Mouse (Mus musculus): ENCODE measurements at regions not wholly inside any gene's neighbourhood (a gene's known extent, or its start where the extent isn't known, plus 50 kb on each side); places are given as distances from the start of the nearest gene placed in this dataset.

DNA sequence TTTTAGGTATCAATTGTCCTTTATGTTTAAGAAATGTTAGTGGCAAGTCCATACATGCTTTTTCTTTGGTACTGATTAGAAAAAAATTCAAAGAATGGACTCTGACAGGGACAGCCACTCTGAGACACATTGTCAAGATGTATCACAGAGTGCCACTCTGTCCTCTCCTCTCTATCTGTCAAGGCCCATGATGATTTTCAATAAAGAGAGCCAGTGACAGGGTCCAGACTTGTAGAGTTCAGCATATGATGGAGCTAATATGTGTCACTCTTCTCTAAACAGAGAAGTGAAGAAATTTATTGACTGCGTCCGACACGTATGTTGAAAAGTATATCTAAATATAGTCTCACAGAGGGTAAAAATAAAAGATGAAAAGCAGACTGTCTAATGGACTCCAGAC lies 672.2 kb upstream of the 4930452B06Rik start:
- Histone ChIP-seq H3K27me3 (ENCODE audit: insufficient read depth, low read length) (no peaks in the 10 kb centered on the region), H3K36me3 (ENCODE audit: insufficient read depth, low read length) (no peaks in the 10 kb centered on the region), H3K4me1 (replicated peaks; ENCODE audit: low read depth, low read length) (peaks cover 4% of the 10 kb centered on the region; the same call in 1 of the 2 replicates), H3K4me3 (replicated peaks; ENCODE audit: low read length) (no peak overlapping the region), H3K9me3 (ENCODE audit: low read length) (no peaks in the 10 kb centered on the region)
- TF ChIP-seq CTCF (conservative IDR thresholded peaks at IDR 0.05; ENCODE audit: low read length): no peak

- Histone ChIP-seq H3K9me3 (ENCODE audit: low read length) (no peaks in the 10 kb centered on the region), H3K4me3 (replicated peaks; ENCODE audit: low read length) (no peak overlapping the region), H3K36me3 (ENCODE audit: insufficient read depth, low read length) (no peaks in the 10 kb centered on the region), H3K4me1 (replicated peaks; ENCODE audit: low read depth, low read length) (peaks cover 9% of the 10 kb centered on the region), H3K27me3 (ENCODE audit: insufficient read depth, low read length) (no peaks in the 10 kb centered on the region)
- TF ChIP-seq POU5F1 (IDR thresholded peaks at IDR 0.05; ENCODE audit: borderline replicate concordance, low read length) (no peak), CTCF (conservative IDR thresholded peaks at IDR 0.05; ENCODE audit: low read length) (no peak), NANOG (IDR thresholded peaks at IDR 0.05; ENCODE audit: borderline replicate concordance, low read length) (no peak)
Observed at GRCm38 (mm10) chr14:9337107-9337506, 671.1 kb upstream of the 4930452B06Rik start.

DNA sequence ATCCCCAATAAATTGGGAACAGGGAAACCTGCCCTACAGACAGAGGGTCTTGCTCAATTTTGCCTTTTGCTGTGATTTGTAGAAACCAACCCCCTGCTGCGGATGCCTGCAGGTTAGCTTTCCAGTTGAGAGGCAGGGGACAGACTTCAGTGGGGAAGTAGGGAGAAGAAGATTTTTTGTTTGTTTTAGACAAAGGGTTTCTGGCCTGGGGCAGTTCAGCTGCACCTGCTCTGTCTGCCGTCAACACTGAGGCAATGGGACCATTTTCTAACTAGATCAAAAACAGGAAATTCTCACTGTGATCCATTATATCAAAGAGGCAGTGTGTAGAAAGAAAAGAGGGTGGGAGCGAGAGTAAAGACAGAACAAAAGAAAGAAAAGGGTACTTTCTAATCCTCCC lies 665.6 kb upstream of the 4930452B06Rik start:
- Histone ChIP-seq H3K27me3 (ENCODE audit: insufficient read depth, low read length) (no peaks in the 10 kb centered on the region), H3K36me3 (ENCODE audit: insufficient read depth, low read length) (no peaks in the 10 kb centered on the region), H3K9me3 (ENCODE audit: low read length) (no peaks in the 10 kb centered on the region), H3K4me1 (replicated peaks; ENCODE audit: low read depth, low read length) (peaks cover 45% of the 10 kb centered on the region), H3K4me3 (replicated peaks; ENCODE audit: low read length) (no peak overlapping the region)
- TF ChIP-seq CTCF (conservative IDR thresholded peaks at IDR 0.05; ENCODE audit: low read length) (no peak), NANOG (IDR thresholded peaks at IDR 0.05; ENCODE audit: borderline replicate concordance, low read length) (peak; percentile 30; the same call in 1 of the 2 replicates)

- TF ChIP-seq POU5F1 (IDR thresholded peaks at IDR 0.05; ENCODE audit: borderline replicate concordance, low read length): no peak
- TF ChIP-seq CTCF (conservative IDR thresholded peaks at IDR 0.05; ENCODE audit: low read length): peak; percentile 81
- Histone ChIP-seq H3K36me3 (ENCODE audit: insufficient read depth, low read length) (no peaks in the 10 kb centered on the region), H3K27me3 (ENCODE audit: insufficient read depth, low read length) (no peaks in the 10 kb centered on the region), H3K4me1 (replicated peaks; ENCODE audit: low read depth, low read length) (peaks cover 45% of the 10 kb centered on the region), H3K9me3 (ENCODE audit: low read length) (0 out of 2 replicates have a peak, but pooled peaks cover under 1% of the 10 kb centered on the region), H3K4me3 (replicated peaks; ENCODE audit: low read length) (no peak overlapping the region)
Observed at GRCm38 (mm10) chr14:9330767-9331166, 664.7 kb upstream of the 4930452B06Rik start.

DNA sequence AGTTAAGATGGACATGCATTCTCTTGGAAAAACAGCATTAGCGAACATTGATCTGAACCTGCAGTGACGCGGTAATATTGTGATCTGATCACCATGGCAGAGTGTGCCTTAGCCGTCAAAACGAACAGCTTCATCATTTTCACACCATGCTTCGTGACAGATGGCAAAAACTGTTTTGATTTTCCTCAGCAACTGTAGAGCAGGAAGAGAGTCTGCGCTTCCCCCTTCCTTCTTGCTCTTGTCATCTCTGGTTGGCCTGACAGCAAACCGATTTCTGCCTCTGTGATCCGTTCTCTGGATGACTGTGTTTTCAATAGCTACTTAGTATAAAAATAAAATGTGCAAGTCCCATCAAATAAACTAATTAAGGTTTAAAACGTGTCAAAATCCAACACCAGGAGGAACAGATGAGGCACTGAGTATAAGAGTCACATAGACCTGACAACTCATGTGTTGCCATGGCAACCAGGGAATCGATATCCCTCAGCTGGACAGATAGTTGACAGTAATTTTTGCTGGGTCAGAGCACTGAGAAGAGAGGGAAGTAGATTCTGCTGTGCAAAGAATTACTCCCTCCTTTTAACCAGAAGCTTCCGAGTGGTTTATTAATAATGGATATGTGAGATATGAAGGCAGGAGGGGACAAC lies 663.9 kb upstream of the 4930452B06Rik start:
- Histone ChIP-seq H3K9me3 (ENCODE audit: low read length) (0 out of 2 replicates have a peak, but pooled peaks cover 4% of the 10 kb centered on the region), H3K27me3 (ENCODE audit: insufficient read depth, low read length) (no peaks in the 10 kb centered on the region), H3K36me3 (ENCODE audit: insufficient read depth, low read length) (no peaks in the 10 kb centered on the region), H3K4me3 (replicated peaks; ENCODE audit: low read length) (no peak overlapping the region), H3K4me1 (replicated peaks; ENCODE audit: low read depth, low read length) (peaks cover 45% of the 10 kb centered on the region)
- TF ChIP-seq CTCF (conservative IDR thresholded peaks at IDR 0.05; ENCODE audit: low read length) (no peak), NANOG (IDR thresholded peaks at IDR 0.05; ENCODE audit: borderline replicate concordance, low read length) (no peak), POU5F1 (IDR thresholded peaks at IDR 0.05; ENCODE audit: borderline replicate concordance, low read length) (no peak)

GRCm38 (mm10) chr14:9327344-9327743 lies 661.3 kb upstream of the 4930452B06Rik start:
- H3K36me3 ChIP-seq (ENCODE audit: insufficient read depth, low read length): no peaks in the 10 kb centered on the region
- no peak overlapping the region for H3K4me3 ChIP-seq (replicated peaks; ENCODE audit: low read length)
- H3K27me3 ChIP-seq (ENCODE audit: insufficient read depth, low read length): no peaks in the 10 kb centered on the region
- H3K9me3 ChIP-seq (ENCODE audit: low read length): 0 out of 2 replicates have a peak, but pooled peaks cover 4% of the 10 kb centered on the region
- TF ChIP-seq NANOG (IDR thresholded peaks at IDR 0.05; ENCODE audit: borderline replicate concordance, low read length) (peak; percentile 88), CTCF (conservative IDR thresholded peaks at IDR 0.05; ENCODE audit: low read length) (no peak)
- peaks cover 38% of the 10 kb centered on the region for H3K4me1 ChIP-seq (replicated peaks; ENCODE audit: low read depth, low read length)

- Histone ChIP-seq H3K4me3 (replicated peaks; ENCODE audit: low read length) (no peak overlapping the region), H3K27me3 (ENCODE audit: insufficient read depth, low read length) (no peaks in the 10 kb centered on the region), H3K9me3 (ENCODE audit: low read length) (no peaks in the 10 kb centered on the region), H3K36me3 (ENCODE audit: insufficient read depth, low read length) (no peaks in the 10 kb centered on the region), H3K4me1 (replicated peaks; ENCODE audit: low read depth, low read length) (peaks cover 28% of the 10 kb centered on the region)
- no peak for TF ChIP-seq CTCF (conservative IDR thresholded peaks at IDR 0.05; ENCODE audit: low read length)
- no peak for TF ChIP-seq NANOG (IDR thresholded peaks at IDR 0.05; ENCODE audit: borderline replicate concordance, low read length)
- no peak for TF ChIP-seq POU5F1 (IDR thresholded peaks at IDR 0.05; ENCODE audit: borderline replicate concordance, low read length)
Observed at GRCm38 (mm10) chr14:9319842-9320241, 653.8 kb upstream of the 4930452B06Rik start.

- peaks cover 28% of the 10 kb centered on the region for H3K4me1 ChIP-seq (replicated peaks; ENCODE audit: low read depth, low read length)
- H3K9me3 ChIP-seq (ENCODE audit: low read length): no peaks in the 10 kb centered on the region
- no peak overlapping the region for H3K4me3 ChIP-seq (replicated peaks; ENCODE audit: low read length)
- no peaks in the 10 kb centered on the region for H3K36me3 ChIP-seq (ENCODE audit: insufficient read depth, low read length)
- TF ChIP-seq POU5F1 (IDR thresholded peaks at IDR 0.05; ENCODE audit: borderline replicate concordance, low read length): no peak
- peak; percentile 52; the same call in 1 of the 2 replicates for TF ChIP-seq NANOG (IDR thresholded peaks at IDR 0.05; ENCODE audit: borderline replicate concordance, low read length)
- no peaks in the 10 kb centered on the region for H3K27me3 ChIP-seq (ENCODE audit: insufficient read depth, low read length)
Observed at GRCm38 (mm10) chr14:9318796-9319465, 652.9 kb upstream of the 4930452B06Rik start.

DNA sequence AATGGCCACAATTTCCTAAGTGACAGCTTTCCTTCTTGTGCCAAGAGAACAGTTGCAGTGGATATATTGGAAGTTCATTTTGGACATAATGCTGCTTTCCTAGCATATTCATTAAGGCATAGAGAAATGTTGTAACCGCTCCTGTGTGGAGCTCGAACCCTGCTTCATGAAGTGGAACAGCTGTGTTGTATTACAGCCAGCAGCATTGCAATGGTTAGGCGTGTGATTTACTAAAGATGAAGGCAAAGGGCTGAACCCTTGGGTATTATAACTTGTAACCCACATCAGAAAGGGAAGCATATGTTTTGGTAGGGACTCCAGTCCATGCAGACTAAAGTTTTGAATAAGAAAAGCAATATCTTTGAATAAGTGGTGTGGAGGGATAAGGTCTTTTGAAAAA lies 649.2 kb upstream of the 4930452B06Rik start:
- H3K36me3 ChIP-seq (ENCODE audit: insufficient read depth, low read length): no peaks in the 10 kb centered on the region

More for the DNA sequence above, 649.2 kb upstream of the 4930452B06Rik start:
- Histone ChIP-seq H3K9me3 (ENCODE audit: low read length) (no peaks in the 10 kb centered on the region), H3K4me1 (replicated peaks; ENCODE audit: low read depth, low read length) (peaks cover 25% of the 10 kb centered on the region), H3K27me3 (ENCODE audit: insufficient read depth, low read length) (no peaks in the 10 kb centered on the region), H3K4me3 (replicated peaks; ENCODE audit: low read length) (no peak overlapping the region)
- TF ChIP-seq NANOG (IDR thresholded peaks at IDR 0.05; ENCODE audit: borderline replicate concordance, low read length) (no peak), CTCF (conservative IDR thresholded peaks at IDR 0.05; ENCODE audit: low read length) (no peak), POU5F1 (IDR thresholded peaks at IDR 0.05; ENCODE audit: borderline replicate concordance, low read length) (no peak)
